Mouse (Mus musculus) liver, embryonic 14.5 days (tissue): ENCODE data around the gene Plekha7.

Experiments
- CTCF ChIP-seq: IDR thresholded peaks from 2 replicates; pipeline ENCODE4 v1.5.1; 2016; ENCODE audit warnings: antibody characterized with exemption, low read depth, control low read depth
- EP300 ChIP-seq: IDR thresholded peaks from 2 replicates; pipeline ENCODE4 v1.6.1; 2016; ENCODE audit warnings: antibody characterized with exemption, low read depth

DNA sequence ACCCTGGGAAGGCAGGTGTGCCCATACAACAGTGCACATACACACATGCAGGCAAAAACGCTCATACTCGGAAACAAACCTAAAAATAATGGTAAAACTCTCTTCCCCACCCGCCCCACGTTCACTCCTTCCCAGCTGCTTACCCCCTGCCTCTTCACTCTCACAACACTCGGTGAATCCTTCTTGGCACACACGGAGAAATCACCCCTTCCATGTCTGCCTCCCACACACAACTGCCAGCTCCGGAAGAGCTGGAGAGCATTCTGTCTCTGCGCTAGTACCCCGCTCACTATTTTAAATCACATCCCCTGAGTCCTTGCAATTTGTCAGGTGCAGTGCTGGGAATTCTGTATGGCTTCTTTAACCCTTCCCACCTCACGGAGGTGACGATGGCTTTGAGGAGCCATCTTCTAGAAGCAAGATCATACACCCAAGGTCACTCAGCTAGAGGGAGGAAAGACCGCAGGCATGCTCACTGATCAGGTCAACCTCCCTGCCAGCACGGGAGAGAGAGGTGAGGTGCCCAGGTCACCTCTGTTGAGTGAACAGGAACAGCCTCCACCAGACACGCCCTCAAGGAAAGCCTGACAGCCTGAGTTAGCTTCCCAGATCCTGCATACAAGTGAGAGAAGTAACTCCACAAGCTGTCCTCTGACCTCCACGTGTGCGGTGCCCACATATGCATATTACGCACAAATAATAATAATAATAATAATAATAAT, 49.6 kb downstream of the Plekha7 start:
- TF ChIP-seq EP300 (no peak), CTCF (no peak)
